Mouse (Mus musculus) MEL (cell line): ENCODE data around the gene Emg1. TPM values are rescaled to one million over a fixed set of nuclear protein-coding genes. Genes with fewer than 3 reads are reported as not detected.

ENCODE experiments used
- DNase-seq: peaks from one replicate; pipeline ENCODE4 v3.0.0; 2011; ENCODE audit warnings: low read depth, low spot score
- H3K27ac ChIP-seq: 2 replicates; pipeline ENCODE4 v1.5.1; 2012; ENCODE audit warnings: low read depth, mild to moderate bottlenecking, control low read depth, low read length, moderate library complexity; ENCODE audit not compliant: control insufficient read depth
- H3K27me3 ChIP-seq, 2 experiments: fragments of 150-350 bp in 1 of 2; sonication (generic) in 1 of 2; 2 replicates each; pipeline ENCODE4 v1.6.1; 2012; ENCODE audit warnings: low read length in 2 of 2, mild to moderate bottlenecking in 2 of 2, improper control_type of control experiment in 1 of 2, moderate library complexity in 1 of 2; ENCODE audit not compliant: insufficient read depth in 2 of 2, control insufficient read depth in 1 of 2
- H3K36me3 ChIP-seq, 2 experiments: 2 replicates each; pipeline ENCODE4 v1.6.1; 2012 to 2014; ENCODE audit warnings: low read length in 2 of 2, improper control_type of control experiment in 1 of 2, inconsistent platforms in 1 of 2, mild to moderate bottlenecking in 1 of 2; ENCODE audit not compliant: insufficient read depth in 2 of 2, control insufficient read depth in 1 of 2
- H3K4me1 ChIP-seq, 2 experiments: fragments of 150-350 bp in 1 of 2; sonication (generic) in 1 of 2; 2 replicates each; pipeline ENCODE4 v1.6.1; 2012; ENCODE audit warnings: low read length in 2 of 2, improper control_type of control experiment in 1 of 2, mild to moderate bottlenecking in 1 of 2; ENCODE audit not compliant: insufficient read depth in 2 of 2, control insufficient read depth in 1 of 2
- H3K4me3 ChIP-seq, 2 experiments: fragments of 150-350 bp in 1 of 2; sonication (generic) in 1 of 2; 2 replicates each; pipeline ENCODE4 v1.5.1; 2012; ENCODE audit warnings: low read depth in 2 of 2, low read length in 2 of 2, mild to moderate bottlenecking in 2 of 2, moderate library complexity in 2 of 2, control low read depth in 1 of 2, improper control_type of control experiment in 1 of 2; ENCODE audit not compliant: control insufficient read depth in 1 of 2, insufficient read depth in 1 of 2
- H3K79me2 ChIP-seq: 2 replicates; pipeline ENCODE4 v1.6.1; 2012; ENCODE audit warnings: mild to moderate bottlenecking, low read length, moderate library complexity; ENCODE audit not compliant: control insufficient read depth, poor library complexity, insufficient read depth
- H3K9ac ChIP-seq: 2 replicates; pipeline ENCODE4 v1.6.1; 2012; ENCODE audit warnings: low read depth, mild to moderate bottlenecking, control low read depth, low read length, moderate library complexity; ENCODE audit not compliant: control insufficient read depth, poor library complexity, severe bottlenecking
- H3K9me3 ChIP-seq: fragments of 150-350 bp; sonication (generic); replicated peaks from 2 replicates; pipeline ENCODE4 v1.6.1; 2012; ENCODE audit warnings: mild to moderate bottlenecking, low read length, improper control_type of control experiment, moderate library complexity; ENCODE audit not compliant: insufficient read depth
- MEF2A ChIP-seq: IDR thresholded peaks from 2 replicates; pipeline ENCODE4 v1.6.1; 2014; ENCODE audit warnings: low read depth, mild to moderate bottlenecking, inconsistent platforms, low read length, improper control_type of control experiment; ENCODE audit not compliant: poor library complexity, insufficient replicate concordance, severe bottlenecking; ENCODE audit errors: extremely low read depth
- MXI1 ChIP-seq: IDR thresholded peaks from 2 replicates; pipeline ENCODE4 v1.6.1; 2011; ENCODE audit warnings: mild to moderate bottlenecking, low read depth, low read length, improper control_type of control experiment
- MYB ChIP-seq: IDR thresholded peaks from 2 replicates; pipeline ENCODE4 v1.6.1; 2011; ENCODE audit warnings: mild to moderate bottlenecking, low read depth, low read length, improper control_type of control experiment
- MYC ChIP-seq: IDR thresholded peaks from 2 replicates; pipeline ENCODE4 v1.6.1; 2011; ENCODE audit warnings: low read depth, mild to moderate bottlenecking, low read length, improper control_type of control experiment, moderate library complexity
- NELFE ChIP-seq: IDR thresholded peaks from 2 replicates; pipeline ENCODE4 v1.6.1; 2011; ENCODE audit warnings: low read depth, low read length, improper control_type of control experiment
- NRF1 ChIP-seq: IDR thresholded peaks from 2 replicates; pipeline ENCODE4 v1.6.1; 2014; ENCODE audit warnings: low read depth, mild to moderate bottlenecking, inconsistent platforms, low read length, improper control_type of control experiment, moderate library complexity; ENCODE audit not compliant: poor library complexity, insufficient read depth, severe bottlenecking
- RAD21 ChIP-seq: IDR thresholded peaks from 2 replicates; pipeline ENCODE4 v1.6.1; 2011; ENCODE audit warnings: mild to moderate bottlenecking, low read depth, low read length, improper control_type of control experiment
- SIN3A ChIP-seq: IDR thresholded peaks from 2 replicates; pipeline ENCODE4 v1.6.1; 2012; ENCODE audit warnings: low read length, improper control_type of control experiment, inconsistent platforms
- SMC3 ChIP-seq: IDR thresholded peaks from 2 replicates; pipeline ENCODE4 v1.6.1; 2011; ENCODE audit warnings: low read depth, low read length, improper control_type of control experiment
- TAL1 ChIP-seq: IDR thresholded peaks from 2 replicates; pipeline ENCODE4 v1.6.1; 2012; ENCODE audit warnings: mild to moderate bottlenecking, inconsistent platforms, low read length, moderate library complexity, mixed read lengths
- ZNF384 ChIP-seq: IDR thresholded peaks from 2 replicates; pipeline ENCODE4 v1.6.1; 2012; ENCODE audit warnings: low read depth, mild to moderate bottlenecking, inconsistent platforms, low read length, improper control_type of control experiment
- polyA plus RNA-seq, 2 experiments: library from polyadenylated mRNA; stranded (reverse) in 1 of 2; unstranded in 1 of 2; fragments of >175 nt in 1 of 2; fragments of >200 nt in 1 of 2; gene quantifications; 2 replicates each; pipeline versions ENCODE4 v1.2.1 to v1.2.4; 2012; ENCODE audit warnings: low replicate concordance in 2 of 2, low read depth in 1 of 2; ENCODE audit not compliant: insufficient read length in 2 of 2, insufficient read depth in 1 of 2, missing spikeins in 1 of 2
- total RNA-seq: library from RNA; depleted of rRNA; stranded (reverse); fragments of 300-350 nt; gene quantifications from 2 replicates; pipeline ENCODE4 v1.2.3, GENCODE M21; 2012

Gene Emg1
- total and polyA plus RNA-seq, 3 experiments = 346 to 391 TPM; not detected in 1

- TF ChIP-seq MYB = no peak
- peak; percentile 80 for TF ChIP-seq SMC3
Observed at GRCm38 (mm10) chr6:124759259-124759658, 47.3 kb upstream of the Emg1 start (continued).

- no peak for TF ChIP-seq ZNF384
- TF ChIP-seq NELFE = no peak
- TF ChIP-seq TAL1 = no peak
- no peak for TF ChIP-seq RAD21
- no peak for TF ChIP-seq NRF1
- TF ChIP-seq MYC = no peak
- TF ChIP-seq MEF2A = no peak
- Histone ChIP-seq H3K79me2 (peaks cover 14% of the 10 kb centered on the region), H3K27me3 (no peaks in the 10 kb centered on the region), H3K4me1 (peaks cover 2 to 32% of the 10 kb centered on the region in 2 experiments; a peak in 3 of 4 replicates), H3K4me3 (peak overlapping the region; percentile 31 to 40; a peak in 3 of 4 replicates), H3K36me3 (peaks cover 0 to 2% of the 10 kb centered on the region in 2 experiments; a peak in 1 of 4 replicates), H3K9me3 (no peaks in the 10 kb centered on the region), H3K27ac (peak overlapping the region; percentile 24; the same call in 1 of the 2 replicates), H3K9ac (peak overlapping the region; percentile 71)
- DNase-seq = no peak
Observed at GRCm38 (mm10) chr6:124758849-124759232, 46.9 kb upstream of the Emg1 start.

- no peak overlapping the region for H3K9ac ChIP-seq
Observed at GRCm38 (mm10) chr6:124757909-124758848, 46.2 kb upstream of the Emg1 start.

More at GRCm38 (mm10) chr6:124757909-124758848, 46.2 kb upstream of the Emg1 start:
- Histone ChIP-seq H3K27ac (no peak overlapping the region), H3K9me3 (no peaks in the 10 kb centered on the region), H3K4me3 (no peak overlapping the region), H3K36me3 (peaks cover 0 to 2% of the 10 kb centered on the region in 2 experiments; a peak in 1 of 4 replicates)
- TF ChIP-seq RAD21 (no peak), SIN3A (peak; percentile 40; the same call in 1 of the 2 replicates), MXI1 (no peak)
- TF ChIP-seq, all 39 proteins: peak for 1
- peak; percentile 38 for DNase-seq
- peaks cover 14% of the 10 kb centered on the region for H3K79me2 ChIP-seq
- H3K4me1 ChIP-seq = peaks cover 2 to 32% of the 10 kb centered on the region in 2 experiments; a peak in 3 of 4 replicates
- H3K27me3 ChIP-seq = no peaks in the 10 kb centered on the region
